Mouse (Mus musculus): Measurements from ENCODE around the gene Rnaseh2b. TPM values are rescaled to one million over a fixed set of nuclear protein-coding genes. Genes with fewer than 3 reads are reported as not detected.

Rnaseh2b gene
- polyA plus RNA-seq, 1 experiment = 57.3 TPM

GRCm38 (mm10) chr14:62375694-62376093 lies 83.3 kb downstream of the Rnaseh2b start:
- Histone ChIP-seq H3K4me1 (ENCODE audit: control insufficient read depth, insufficient read depth, low read length) (no peaks in the 10 kb centered on the region; the same call in 1 of the 2 replicates), H3K4me3 (replicated peaks; ENCODE audit: control insufficient read depth, low read depth, low read length) (no peak overlapping the region), H3K27ac (ENCODE audit: control insufficient read depth, insufficient read depth, low read depth, low read length, poor library complexity) (no peak overlapping the region)
- TF ChIP-seq CTCF (IDR thresholded peaks at IDR 0.05; ENCODE audit: control insufficient read depth, insufficient read depth, low read length) (no peak), POLR2A (IDR thresholded peaks at IDR 0.05; ENCODE audit: borderline replicate concordance, control insufficient read depth, low read depth, low read length) (no peak)

GRCm38 (mm10) chr14:62376115-62376514 lies 83.7 kb downstream of the Rnaseh2b start:
- WGBS = 43% methylated on average over 2 of the region's 2 CpGs
- TF ChIP-seq CTCF (IDR thresholded peaks at IDR 0.05; ENCODE audit: control insufficient read depth, insufficient read depth, low read length) (no peak), POLR2A (IDR thresholded peaks at IDR 0.05; ENCODE audit: borderline replicate concordance, control insufficient read depth, low read depth, low read length) (no peak)
- H3K27ac ChIP-seq (ENCODE audit: control insufficient read depth, insufficient read depth, low read depth, low read length, poor library complexity) = no peak overlapping the region
- no peak overlapping the region for H3K4me3 ChIP-seq (replicated peaks; ENCODE audit: control insufficient read depth, low read depth, low read length)
- H3K4me1 ChIP-seq (ENCODE audit: control insufficient read depth, insufficient read depth, low read length) = no peaks in the 10 kb centered on the region; the same call in 1 of the 2 replicates

- WGBS = 97% methylated on average over 2 of the region's 2 CpGs
- no peaks in the 10 kb centered on the region for H3K4me1 ChIP-seq (ENCODE audit: control insufficient read depth, insufficient read depth, low read length)
- H3K4me3 ChIP-seq (replicated peaks; ENCODE audit: control insufficient read depth, low read depth, low read length) = no peak overlapping the region
- TF ChIP-seq POLR2A (IDR thresholded peaks at IDR 0.05; ENCODE audit: borderline replicate concordance, control insufficient read depth, low read depth, low read length) (no peak), CTCF (IDR thresholded peaks at IDR 0.05; ENCODE audit: control insufficient read depth, insufficient read depth, low read length) (no peak)
- H3K27ac ChIP-seq (ENCODE audit: control insufficient read depth, insufficient read depth, low read depth, low read length, poor library complexity) = no peak overlapping the region
These were observed 87.0 kb downstream of the Rnaseh2b start for GRCm38 (mm10) chr14:62379391-62379790.

- no peak overlapping the region for H3K27ac ChIP-seq (ENCODE audit: control insufficient read depth, insufficient read depth, low read depth, low read length, poor library complexity)
- no peak overlapping the region for H3K4me3 ChIP-seq (replicated peaks; ENCODE audit: control insufficient read depth, low read depth, low read length)
- 79% methylated on average over 6 of the region's 6 CpGs for WGBS
- no peak for TF ChIP-seq CTCF (IDR thresholded peaks at IDR 0.05; ENCODE audit: control insufficient read depth, insufficient read depth, low read length)
- TF ChIP-seq POLR2A (IDR thresholded peaks at IDR 0.05; ENCODE audit: borderline replicate concordance, control insufficient read depth, low read depth, low read length) = no peak
- H3K4me1 ChIP-seq (ENCODE audit: control insufficient read depth, insufficient read depth, low read length) = no peaks in the 10 kb centered on the region
These were observed 88.2 kb downstream of the Rnaseh2b start for GRCm38 (mm10) chr14:62380606-62381005.

GRCm38 (mm10) chr14:62383109-62383508 lies 90.7 kb downstream of the Rnaseh2b start:
- Histone ChIP-seq H3K4me3 (replicated peaks; ENCODE audit: control insufficient read depth, low read depth, low read length) (no peak overlapping the region), H3K4me1 (ENCODE audit: control insufficient read depth, insufficient read depth, low read length) (no peaks in the 10 kb centered on the region; the same call in 1 of the 2 replicates), H3K27ac (ENCODE audit: control insufficient read depth, insufficient read depth, low read depth, low read length, poor library complexity) (no peak overlapping the region)
- no peak for TF ChIP-seq POLR2A (IDR thresholded peaks at IDR 0.05; ENCODE audit: borderline replicate concordance, control insufficient read depth, low read depth, low read length)
- TF ChIP-seq CTCF (IDR thresholded peaks at IDR 0.05; ENCODE audit: control insufficient read depth, insufficient read depth, low read length) = no peak
- 78% methylated on average over 3 of the region's 3 CpGs for WGBS

GRCm38 (mm10) chr14:62383786-62384299 lies 91.5 kb downstream of the Rnaseh2b start:
- H3K27ac ChIP-seq (ENCODE audit: control insufficient read depth, insufficient read depth, low read depth, low read length, poor library complexity) = no peak overlapping the region
- no peak for TF ChIP-seq POLR2A (IDR thresholded peaks at IDR 0.05; ENCODE audit: borderline replicate concordance, control insufficient read depth, low read depth, low read length)
- no peak for TF ChIP-seq CTCF (IDR thresholded peaks at IDR 0.05; ENCODE audit: control insufficient read depth, insufficient read depth, low read length)
- 84% methylated on average over 3 of the region's 3 CpGs for WGBS
- no peaks in the 10 kb centered on the region; the same call in 1 of the 2 replicates for H3K4me1 ChIP-seq (ENCODE audit: control insufficient read depth, insufficient read depth, low read length)
- H3K4me3 ChIP-seq (replicated peaks; ENCODE audit: control insufficient read depth, low read depth, low read length) = no peak overlapping the region

GRCm38 (mm10) chr14:62389064-62389728 lies 96.8 kb downstream of the Rnaseh2b start:
- WGBS = 64% methylated on average over 6 of the region's 6 CpGs
- Histone ChIP-seq H3K4me1 (ENCODE audit: control insufficient read depth, insufficient read depth, low read length) (no peaks in the 10 kb centered on the region; the same call in 1 of the 2 replicates), H3K27ac (ENCODE audit: control insufficient read depth, insufficient read depth, low read depth, low read length, poor library complexity) (no peak overlapping the region), H3K4me3 (replicated peaks; ENCODE audit: control insufficient read depth, low read depth, low read length) (no peak overlapping the region)
- TF ChIP-seq POLR2A (IDR thresholded peaks at IDR 0.05; ENCODE audit: borderline replicate concordance, control insufficient read depth, low read depth, low read length) = no peak
- no peak for TF ChIP-seq CTCF (IDR thresholded peaks at IDR 0.05; ENCODE audit: control insufficient read depth, insufficient read depth, low read length)

GRCm38 (mm10) chr14:62389729-62390536 lies 97.5 kb downstream of the Rnaseh2b start:
- no peak overlapping the region for H3K4me3 ChIP-seq (replicated peaks; ENCODE audit: control insufficient read depth, low read depth, low read length)
- WGBS = 74% methylated on average over 9 of the region's 9 CpGs
- TF ChIP-seq POLR2A (IDR thresholded peaks at IDR 0.05; ENCODE audit: borderline replicate concordance, control insufficient read depth, low read depth, low read length) (no peak), CTCF (IDR thresholded peaks at IDR 0.05; ENCODE audit: control insufficient read depth, insufficient read depth, low read length) (no peak)
- H3K27ac ChIP-seq (ENCODE audit: control insufficient read depth, insufficient read depth, low read depth, low read length, poor library complexity) = no peak overlapping the region
- H3K4me1 ChIP-seq (ENCODE audit: control insufficient read depth, insufficient read depth, low read length) = no peaks in the 10 kb centered on the region; the same call in 1 of the 2 replicates

All from bone marrow, adult 2 months (tissue).